Mouse (Mus musculus): Measurements from ENCODE around the gene Gabrg3. TPM values are rescaled to one million over a fixed set of nuclear protein-coding genes. Genes with fewer than 3 reads are reported as not detected.
"Not testable (repeated sequence)": the region's sequence is repeated elsewhere in the genome, so short reads cannot be mapped to it uniquely, and the experiment has no call there.

Gabrg3 gene
- polyA plus RNA-seq, 1 experiment from 2014 or later: 0.43 TPM

DNA sequence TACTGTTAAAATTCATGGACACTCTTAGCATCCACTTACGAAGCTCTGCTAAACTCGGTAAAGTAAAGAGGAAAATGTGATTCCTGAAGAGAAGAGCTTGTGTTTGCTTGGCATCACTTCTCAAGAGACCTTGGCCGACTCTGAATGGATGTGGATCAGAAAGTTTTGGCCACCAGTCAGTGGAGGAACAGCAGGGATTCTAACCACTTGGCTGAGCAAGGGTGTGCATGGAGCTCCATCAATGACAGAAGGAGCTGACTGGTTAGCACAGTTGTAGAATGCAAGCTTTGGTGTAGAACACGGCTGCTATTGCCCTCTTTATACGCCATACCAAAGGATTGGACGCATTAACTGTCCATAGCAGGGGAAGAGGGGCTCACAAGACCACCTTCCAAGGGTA, 93.4 kb downstream of the Gabrg3 start:
- Histone ChIP-seq H3K36me3 (ENCODE audit: control insufficient read depth, insufficient read depth, low read length) (no peaks in the 10 kb centered on the region), H3K9me3 (ENCODE audit: control insufficient read depth, low read length) (no peaks in the 10 kb centered on the region), H3K27me3 (replicated peaks; ENCODE audit: control insufficient read depth, insufficient read depth, low read length) (no peaks in the 10 kb centered on the region), H3K27ac (ENCODE audit: low read depth, low read length) (no peak overlapping the region), H3K4me3 (ENCODE audit: low read depth, low read length) (no peak overlapping the region), H3K4me1 (replicated peaks; ENCODE audit: control insufficient read depth, insufficient read depth, low read length) (no peaks in the 10 kb centered on the region), H3K4me2 (no peak overlapping the region), H3K9ac (ENCODE audit: low read depth, low read length) (no peak overlapping the region)
- WGBS: 81% methylated on average over 6 of the region's 6 CpGs
- ATAC-seq (replicated peaks; ENCODE audit: low FRiP score) (no peak), DNase-seq (ENCODE audit: low spot score) (no peak)

GRCm38 (mm10) chr7:57283186-57283585, 103.8 kb downstream of the Gabrg3 start:
- Histone ChIP-seq H3K9ac (ENCODE audit: low read depth, low read length) (no peak overlapping the region), H3K4me2 (no peak overlapping the region), H3K27me3 (replicated peaks; ENCODE audit: control insufficient read depth, insufficient read depth, low read length) (no peaks in the 10 kb centered on the region), H3K4me3 (ENCODE audit: low read depth, low read length) (no peak overlapping the region), H3K27ac (ENCODE audit: low read depth, low read length) (no peak overlapping the region), H3K4me1 (replicated peaks; ENCODE audit: control insufficient read depth, insufficient read depth, low read length) (no peaks in the 10 kb centered on the region), H3K9me3 (ENCODE audit: control insufficient read depth, low read length) (no peaks in the 10 kb centered on the region), H3K36me3 (ENCODE audit: control insufficient read depth, insufficient read depth, low read length) (no peaks in the 10 kb centered on the region)
- 80% methylated on average over 6 of the region's 6 CpGs for WGBS
- DNase-seq (ENCODE audit: low spot score) (no peak), ATAC-seq (replicated peaks; ENCODE audit: low FRiP score) (no peak)

DNA sequence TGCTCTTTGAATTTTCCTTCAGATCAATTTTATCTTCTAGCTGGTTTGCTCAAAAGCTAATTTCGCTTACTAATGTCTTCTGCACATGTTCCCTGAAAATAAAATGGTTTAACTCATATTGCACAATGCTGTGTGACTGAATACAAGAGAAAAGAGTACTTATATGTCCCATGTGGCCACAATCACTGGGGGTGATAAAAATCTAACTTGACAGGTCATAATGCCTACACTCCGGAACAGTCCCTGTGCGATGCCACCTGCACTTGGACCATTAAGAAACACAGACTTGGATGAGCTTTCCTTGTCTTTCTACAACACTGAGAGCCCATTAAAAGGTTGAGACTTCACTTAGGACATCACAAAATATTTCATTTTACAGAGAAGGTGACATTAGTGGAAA, 108.1 kb downstream of the Gabrg3 start:
- Histone ChIP-seq H3K9me3 (ENCODE audit: control insufficient read depth, low read length) (no peaks in the 10 kb centered on the region), H3K36me3 (ENCODE audit: control insufficient read depth, insufficient read depth, low read length) (no peaks in the 10 kb centered on the region), H3K27me3 (replicated peaks; ENCODE audit: control insufficient read depth, insufficient read depth, low read length) (no peaks in the 10 kb centered on the region), H3K9ac (ENCODE audit: low read depth, low read length) (no peak overlapping the region), H3K4me2 (no peak overlapping the region), H3K27ac (ENCODE audit: low read depth, low read length) (no peak overlapping the region), H3K4me1 (replicated peaks; ENCODE audit: control insufficient read depth, insufficient read depth, low read length) (no peaks in the 10 kb centered on the region), H3K4me3 (ENCODE audit: low read depth, low read length) (no peak overlapping the region)
- WGBS: 77% methylated on average over 3 of the region's 3 CpGs
- no peak for ATAC-seq (replicated peaks; ENCODE audit: low FRiP score)
- no peak for DNase-seq (ENCODE audit: low spot score)

GRCm38 (mm10) chr7:57260201-57260600, 126.8 kb downstream of the Gabrg3 start:
- DNase-seq (ENCODE audit: low spot score) (no peak), ATAC-seq (replicated peaks; ENCODE audit: low FRiP score) (no peak)
- H3K9ac ChIP-seq (ENCODE audit: low read depth, low read length): no peak overlapping the region
- no peak overlapping the region for H3K4me3 ChIP-seq (ENCODE audit: low read depth, low read length)
- no peaks in the 10 kb centered on the region for H3K27me3 ChIP-seq (replicated peaks; ENCODE audit: control insufficient read depth, insufficient read depth, low read length)
- H3K4me2 ChIP-seq: no peak overlapping the region
- no peaks in the 10 kb centered on the region for H3K4me1 ChIP-seq (replicated peaks; ENCODE audit: control insufficient read depth, insufficient read depth, low read length)
- no peaks in the 10 kb centered on the region for H3K9me3 ChIP-seq (ENCODE audit: control insufficient read depth, low read length)
- no peaks in the 10 kb centered on the region for H3K36me3 ChIP-seq (ENCODE audit: control insufficient read depth, insufficient read depth, low read length)
- H3K27ac ChIP-seq (ENCODE audit: low read depth, low read length): no peak overlapping the region
- 72% methylated on average over 1 of the region's 1 CpGs for WGBS

DNA sequence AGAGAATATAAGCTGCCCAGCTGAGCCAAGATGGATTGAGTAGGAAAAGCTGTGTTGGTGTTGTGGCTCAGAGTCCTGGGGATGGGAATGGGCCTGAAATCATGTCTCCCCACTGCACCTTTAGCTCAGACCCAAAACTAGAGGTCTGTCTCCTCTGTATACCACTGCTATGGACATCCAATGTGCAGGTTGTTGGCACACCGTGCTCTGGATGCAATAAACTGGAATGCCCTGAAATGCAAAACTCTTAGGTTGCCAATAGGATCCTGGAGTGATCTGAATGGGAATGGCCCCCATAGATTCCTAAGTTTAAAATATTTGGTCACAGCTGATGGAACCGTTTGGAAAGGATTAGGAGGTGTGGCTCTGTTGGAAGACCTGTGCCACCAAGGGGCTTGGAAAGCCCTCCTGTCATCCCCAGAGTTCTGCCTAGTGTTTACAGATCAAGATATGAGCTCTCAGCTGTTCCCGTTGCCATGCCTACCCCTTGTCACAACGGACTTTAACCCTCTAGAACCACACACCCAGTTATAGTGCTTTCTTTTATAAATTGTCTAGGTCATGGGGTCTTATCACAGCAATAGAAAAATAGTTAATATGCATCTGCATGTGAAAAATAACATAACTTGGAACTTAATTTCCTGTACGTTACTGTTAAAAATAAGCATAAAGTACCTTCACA, 128.0 kb downstream of the Gabrg3 start:
- Histone ChIP-seq H3K9me3 (ENCODE audit: control insufficient read depth, low read length) (no peaks in the 10 kb centered on the region), H3K4me2 (no peak overlapping the region), H3K9ac (ENCODE audit: low read depth, low read length) (no peak overlapping the region), H3K4me3 (ENCODE audit: low read depth, low read length) (no peak overlapping the region), H3K27ac (ENCODE audit: low read depth, low read length) (no peak overlapping the region), H3K4me1 (replicated peaks; ENCODE audit: control insufficient read depth, insufficient read depth, low read length) (no peaks in the 10 kb centered on the region), H3K27me3 (replicated peaks; ENCODE audit: control insufficient read depth, insufficient read depth, low read length) (no peaks in the 10 kb centered on the region), H3K36me3 (ENCODE audit: control insufficient read depth, insufficient read depth, low read length) (no peaks in the 10 kb centered on the region)
- ATAC-seq (replicated peaks; ENCODE audit: low FRiP score): no peak
- 73% methylated on average over 5 of the region's 5 CpGs for WGBS
- no peak for DNase-seq (ENCODE audit: low spot score)

DNA sequence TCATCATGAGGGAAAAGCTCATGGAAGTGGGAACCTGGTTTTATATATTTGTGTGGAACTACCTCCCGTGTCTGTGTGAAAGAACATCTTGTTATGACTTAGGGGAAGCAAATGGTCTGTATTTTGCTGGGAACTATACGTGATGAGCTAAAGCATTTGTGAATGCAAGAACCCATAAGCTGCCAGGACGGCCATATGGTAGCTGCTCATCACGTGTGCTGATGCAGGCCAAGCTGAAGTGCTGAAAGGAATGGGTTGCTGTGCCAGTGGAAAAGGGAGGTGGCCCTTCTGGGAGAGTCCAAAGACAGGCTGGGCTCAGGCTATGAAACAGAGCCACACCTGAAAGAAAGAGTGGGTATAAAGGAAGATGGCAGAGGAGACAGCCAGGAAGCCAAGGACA, 143.0 kb downstream of the Gabrg3 start:
- WGBS: 72% methylated on average over 4 of the region's 4 CpGs
- no peak overlapping the region for H3K27ac ChIP-seq (ENCODE audit: low read depth, low read length)
- H3K36me3 ChIP-seq (ENCODE audit: control insufficient read depth, insufficient read depth, low read length): no peaks in the 10 kb centered on the region
- H3K27me3 ChIP-seq (replicated peaks; ENCODE audit: control insufficient read depth, insufficient read depth, low read length): no peaks in the 10 kb centered on the region
- no peak overlapping the region for H3K4me2 ChIP-seq
- 0 out of 2 replicates have a peak, but pooled peaks cover 2% of the 10 kb centered on the region for H3K9me3 ChIP-seq (ENCODE audit: control insufficient read depth, low read length)
- no peak for ATAC-seq (replicated peaks; ENCODE audit: low FRiP score)
- H3K4me3 ChIP-seq (ENCODE audit: low read depth, low read length): no peak overlapping the region
- no peak overlapping the region for H3K9ac ChIP-seq (ENCODE audit: low read depth, low read length)
- no peak for DNase-seq (ENCODE audit: low spot score)
- no peaks in the 10 kb centered on the region for H3K4me1 ChIP-seq (replicated peaks; ENCODE audit: control insufficient read depth, insufficient read depth, low read length)

GRCm38 (mm10) chr7:57214119-57214518, 172.9 kb downstream of the Gabrg3 start:
- Histone ChIP-seq H3K36me3 (ENCODE audit: control insufficient read depth, insufficient read depth, low read length) (no peaks in the 10 kb centered on the region), H3K9ac (ENCODE audit: low read depth, low read length) (no peak overlapping the region), H3K4me2 (no peak overlapping the region), H3K4me1 (replicated peaks; ENCODE audit: control insufficient read depth, insufficient read depth, low read length) (no peaks in the 10 kb centered on the region), H3K4me3 (ENCODE audit: low read depth, low read length) (no peak overlapping the region), H3K27ac (ENCODE audit: low read depth, low read length) (no peak overlapping the region), H3K27me3 (replicated peaks; ENCODE audit: control insufficient read depth, insufficient read depth, low read length) (no peaks in the 10 kb centered on the region), H3K9me3 (ENCODE audit: control insufficient read depth, low read length) (no peaks in the 10 kb centered on the region)
- ATAC-seq (replicated peaks; ENCODE audit: low FRiP score): no peak
- 78% methylated on average over 1 of the region's 1 CpGs for WGBS
- DNase-seq (ENCODE audit: low spot score): no peak

- no peaks in the 10 kb centered on the region for H3K27me3 ChIP-seq (replicated peaks; ENCODE audit: control insufficient read depth, insufficient read depth, low read length)
- DNase-seq (ENCODE audit: low spot score) (no peak), ATAC-seq (replicated peaks; ENCODE audit: low FRiP score) (no peak)
- 59% methylated on average over 1 of the region's 1 CpGs for WGBS
- no peak overlapping the region for H3K9ac ChIP-seq (ENCODE audit: low read depth, low read length)
- no peaks in the 10 kb centered on the region for H3K36me3 ChIP-seq (ENCODE audit: control insufficient read depth, insufficient read depth, low read length)
- no peaks in the 10 kb centered on the region for H3K4me1 ChIP-seq (replicated peaks; ENCODE audit: control insufficient read depth, insufficient read depth, low read length)
- H3K4me3 ChIP-seq (ENCODE audit: low read depth, low read length): no peak overlapping the region
- no peak overlapping the region for H3K27ac ChIP-seq (ENCODE audit: low read depth, low read length)
- no peak overlapping the region for H3K4me2 ChIP-seq
- no peaks in the 10 kb centered on the region; the same call in 1 of the 2 replicates for H3K9me3 ChIP-seq (ENCODE audit: control insufficient read depth, low read length)
These were observed 201.0 kb downstream of the Gabrg3 start for GRCm38 (mm10) chr7:57186015-57186414.

- DNase-seq (ENCODE audit: low spot score); H3K9me3 ChIP-seq (ENCODE audit: control insufficient read depth, low read length); H3K4me3 ChIP-seq (ENCODE audit: low read depth, low read length); H3K36me3 ChIP-seq (ENCODE audit: control insufficient read depth, insufficient read depth, low read length); H3K27ac ChIP-seq (ENCODE audit: low read depth, low read length); H3K27me3 ChIP-seq (replicated peaks; ENCODE audit: control insufficient read depth, insufficient read depth, low read length); ATAC-seq (replicated peaks; ENCODE audit: low FRiP score); H3K4me2 ChIP-seq; H3K9ac ChIP-seq (ENCODE audit: low read depth, low read length); H3K4me1 ChIP-seq (replicated peaks; ENCODE audit: control insufficient read depth, insufficient read depth, low read length): not testable (repeated sequence)
- 62% methylated on average over 2 of the region's 2 CpGs for WGBS
These were observed 211.0 kb downstream of the Gabrg3 start for GRCm38 (mm10) chr7:57175891-57176545.

All from liver, embryonic 11.5 days (tissue).